Mouse (Mus musculus) ES-E14 (cell line): Measurements from ENCODE around the gene Hivep3. TPM values are rescaled to one million over a fixed set of nuclear protein-coding genes. Genes with fewer than 3 reads are reported as not detected.

ENCODE experiments used
- DNase-seq: peaks from one replicate; pipeline ENCODE4 v3.0.0-alpha.2; 2013; ENCODE audit warnings: low read depth, low spot score
- H3K27ac ChIP-seq: 2 replicates; pipeline ENCODE4 v1.5.1; 2012; ENCODE audit warnings: low read depth, mild to moderate bottlenecking, low read length, moderate library complexity, mixed read lengths; ENCODE audit not compliant: poor library complexity, insufficient read depth, severe bottlenecking
- H3K36me3 ChIP-seq: 2 replicates; pipeline ENCODE4 v1.6.1; 2012; ENCODE audit warnings: mild to moderate bottlenecking, low read length, moderate library complexity, mixed read lengths; ENCODE audit not compliant: control insufficient read depth, poor library complexity, insufficient read depth, severe bottlenecking
- H3K4me1 ChIP-seq, 2 experiments: fragments of 150-350 bp in 1 of 2; sonication (generic) in 1 of 2; 2 replicates each; pipeline ENCODE4 v1.6.1; 2012; ENCODE audit warnings: low read length in 2 of 2, mild to moderate bottlenecking in 1 of 2, mixed read lengths in 1 of 2; ENCODE audit not compliant: control insufficient read depth in 2 of 2, insufficient read depth in 2 of 2, poor library complexity in 1 of 2
- H3K4me3 ChIP-seq, 2 experiments: fragments of 150-350 bp in 1 of 2; sonication (generic) in 1 of 2; 2 replicates each; pipeline ENCODE4 v1.5.1; 2012; ENCODE audit warnings: low read length in 2 of 2, low read depth in 1 of 2, mild to moderate bottlenecking in 1 of 2, mixed read lengths in 1 of 2; ENCODE audit not compliant: insufficient read depth in 1 of 2, poor library complexity in 1 of 2, severe bottlenecking in 1 of 2
- H3K9ac ChIP-seq: 2 replicates; pipeline ENCODE4 v1.6.1; 2012; ENCODE audit warnings: low read depth, mild to moderate bottlenecking, low read length, mixed read lengths; ENCODE audit not compliant: poor library complexity, insufficient read depth, severe bottlenecking
- H3K9me3 ChIP-seq: fragments of 150-350 bp; sonication (generic); 2 replicates; pipeline ENCODE4 v1.6.1; 2012; ENCODE audit warnings: low read depth, mild to moderate bottlenecking, low read length; ENCODE audit not compliant: control insufficient read depth, insufficient read depth
- CHD2 ChIP-seq: IDR thresholded peaks from 2 replicates; pipeline ENCODE4 v1.6.1; 2014; ENCODE audit warnings: mild to moderate bottlenecking, low read depth, low read length, inconsistent platforms
- HCFC1 ChIP-seq: IDR thresholded peaks from 2 replicates; pipeline ENCODE4 v1.6.1; 2012; ENCODE audit warnings: low read length, inconsistent platforms, borderline replicate concordance; ENCODE audit not compliant: insufficient read depth
- MAFK ChIP-seq: IDR thresholded peaks from 2 replicates; pipeline ENCODE4 v1.6.1; 2014; ENCODE audit warnings: mild to moderate bottlenecking, low read depth, low read length, inconsistent platforms; ENCODE audit not compliant: insufficient read depth
- ZC3H11A ChIP-seq: IDR thresholded peaks from 2 replicates; pipeline ENCODE4 v1.6.1; 2012; ENCODE audit warnings: low read depth, mild to moderate bottlenecking, inconsistent platforms, low read length, borderline replicate concordance
- ZNF384 ChIP-seq: IDR thresholded peaks from 2 replicates; pipeline ENCODE4 v1.6.1; 2012; ENCODE audit warnings: low read depth, low read length, inconsistent platforms
- in situ Hi-C, 2 experiments: fragments of 600-800 bp; cut with MboI; formaldehyde crosslinking; loops; one replicate each; pipeline ENCODE4 v1.15.1; 2025; ENCODE audit warnings: low sequenced_read_pairs in 2 of 2, inconsistent platforms in 1 of 2; ENCODE audit not compliant: unreplicated experiment in 2 of 2
- total RNA-seq: library from RNA; depleted of rRNA; stranded (reverse); fragments of 300-350 nt; gene quantifications from 2 replicates; pipeline ENCODE4 v1.2.3, GENCODE M21; 2012

Gene Hivep3
- total RNA-seq, 1 experiment = 1.4 TPM

- in situ Hi-C loops = loop anchor here in 1 of 2 experiments (10.0 kb wide), 1 partner anchor 190 kb away; no protein-coding TSS in a partner anchor
- Histone ChIP-seq H3K36me3 (no peaks in the 10 kb centered on the region), H3K9ac (no peak overlapping the region), H3K27ac (no peak overlapping the region), H3K9me3 (no peaks in the 10 kb centered on the region), H3K4me1 (no peaks in the 10 kb centered on the region), H3K4me3 (no peak overlapping the region)
- no peak for TF ChIP-seq HCFC1
- no peak for TF ChIP-seq ZC3H11A
- TF ChIP-seq ZNF384 = no peak
- no peak for TF ChIP-seq CHD2
- no peak for DNase-seq
Observed at GRCm38 (mm10) chr4:120124656-120125055, 391.1 kb downstream of the Hivep3 start.

GRCm38 (mm10) chr4:120126047-120126446 is 392.5 kb downstream of the Hivep3 start:
- Histone ChIP-seq H3K9ac (no peak overlapping the region), H3K27ac (no peak overlapping the region), H3K4me1 (no peaks in the 10 kb centered on the region), H3K36me3 (no peaks in the 10 kb centered on the region), H3K4me3 (no peak overlapping the region), H3K9me3 (no peaks in the 10 kb centered on the region)
- DNase-seq = no peak
- TF ChIP-seq HCFC1 (no peak), MAFK (no peak), ZNF384 (no peak)
- in situ Hi-C loops = loop anchor here in 1 of 2 experiments (10.0 kb wide), 1 partner anchor 191 kb away; no protein-coding TSS in a partner anchor

- no peak for DNase-seq
- no peak for TF ChIP-seq CHD2
- Histone ChIP-seq H3K9me3 (no peaks in the 10 kb centered on the region), H3K4me1 (no peaks in the 10 kb centered on the region), H3K27ac (no peak overlapping the region), H3K4me3 (no peak overlapping the region), H3K9ac (no peak overlapping the region), H3K36me3 (no peaks in the 10 kb centered on the region)
- in situ Hi-C loops = loop anchor here in 1 of 2 experiments (10.0 kb wide), 1 partner anchor 193 kb away; no protein-coding TSS in a partner anchor
Observed at GRCm38 (mm10) chr4:120127333-120127732, 393.7 kb downstream of the Hivep3 start.

GRCm38 (mm10) chr4:120128033-120128432 is 394.4 kb downstream of the Hivep3 start:
- in situ Hi-C loops = loop anchor here in 1 of 2 experiments (10.0 kb wide), 1 partner anchor 193 kb away; no protein-coding TSS in a partner anchor
- Histone ChIP-seq H3K9ac (no peak overlapping the region), H3K4me1 (no peaks in the 10 kb centered on the region), H3K36me3 (no peaks in the 10 kb centered on the region), H3K4me3 (no peak overlapping the region), H3K9me3 (no peaks in the 10 kb centered on the region), H3K27ac (no peak overlapping the region)
- TF ChIP-seq HCFC1 (no peak), CHD2 (no peak), ZC3H11A (no peak), MAFK (no peak), ZNF384 (no peak)
- no peak for DNase-seq

- no peak overlapping the region for H3K4me3 ChIP-seq
- no peaks in the 10 kb centered on the region for H3K4me1 ChIP-seq
- no peak overlapping the region for H3K27ac ChIP-seq
- DNase-seq = no peak
- H3K36me3 ChIP-seq = no peaks in the 10 kb centered on the region
- H3K9ac ChIP-seq = no peak overlapping the region
- in situ Hi-C loops = loop anchor here in 1 of 2 experiments (10.0 kb wide), 1 partner anchor 195 kb away; no protein-coding TSS in a partner anchor
- H3K9me3 ChIP-seq = no peaks in the 10 kb centered on the region
- TF ChIP-seq HCFC1 (no peak), ZNF384 (no peak), MAFK (no peak), CHD2 (no peak), ZC3H11A (peak; percentile 58; the same call in 1 of the 2 replicates)
Observed at GRCm38 (mm10) chr4:120129233-120129885, 395.8 kb downstream of the Hivep3 start.
